Mouse (Mus musculus): ENCODE results near the gene Dop1b.
"Not testable (repeated sequence)": the region's sequence is repeated elsewhere in the genome, so short reads cannot be mapped to it uniquely, and the experiment has no call there.

Dop1b gene

DNA sequence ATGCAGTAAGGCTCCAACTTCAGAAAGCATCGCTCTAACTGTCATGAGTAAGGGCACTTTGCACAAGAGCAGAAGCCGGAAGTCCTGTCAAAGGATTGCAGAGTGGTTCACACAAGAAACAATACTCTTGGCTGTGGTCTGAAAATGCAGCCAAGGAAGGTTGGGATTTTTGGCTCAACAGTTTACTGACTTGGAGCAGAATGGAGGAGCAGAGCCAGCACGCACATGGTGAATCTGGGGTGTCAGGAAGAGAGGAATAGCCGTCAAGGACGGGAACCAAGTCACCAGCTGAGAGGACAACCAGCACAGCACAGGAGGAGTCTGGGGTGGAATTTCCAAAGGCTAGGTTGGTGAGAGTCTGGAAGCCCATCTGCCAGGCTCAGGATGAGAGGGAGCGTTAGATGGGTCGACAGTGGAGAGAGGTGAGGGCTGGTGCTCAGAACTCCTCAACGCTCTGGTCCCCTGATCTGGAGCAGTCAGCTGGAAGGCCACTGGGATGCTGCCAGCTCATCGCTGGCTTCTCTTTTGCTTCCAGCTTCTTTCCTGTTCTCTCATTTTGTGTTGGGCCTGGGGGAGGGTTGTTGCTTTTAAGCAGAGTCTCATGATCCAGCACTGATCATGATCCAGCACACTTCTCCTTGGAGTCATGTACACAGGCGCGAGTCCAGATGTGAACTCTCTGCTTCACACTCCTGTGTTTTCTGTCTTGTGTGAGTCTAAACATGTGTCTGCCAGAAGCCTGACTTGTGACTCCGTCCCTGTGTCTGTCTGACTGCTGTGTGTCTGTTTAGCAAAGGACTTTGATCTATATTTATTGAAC lies 85.5 kb downstream of the Dop1b start:
- no peak for DNase-seq (ENCODE audit: low spot score)

DNA sequence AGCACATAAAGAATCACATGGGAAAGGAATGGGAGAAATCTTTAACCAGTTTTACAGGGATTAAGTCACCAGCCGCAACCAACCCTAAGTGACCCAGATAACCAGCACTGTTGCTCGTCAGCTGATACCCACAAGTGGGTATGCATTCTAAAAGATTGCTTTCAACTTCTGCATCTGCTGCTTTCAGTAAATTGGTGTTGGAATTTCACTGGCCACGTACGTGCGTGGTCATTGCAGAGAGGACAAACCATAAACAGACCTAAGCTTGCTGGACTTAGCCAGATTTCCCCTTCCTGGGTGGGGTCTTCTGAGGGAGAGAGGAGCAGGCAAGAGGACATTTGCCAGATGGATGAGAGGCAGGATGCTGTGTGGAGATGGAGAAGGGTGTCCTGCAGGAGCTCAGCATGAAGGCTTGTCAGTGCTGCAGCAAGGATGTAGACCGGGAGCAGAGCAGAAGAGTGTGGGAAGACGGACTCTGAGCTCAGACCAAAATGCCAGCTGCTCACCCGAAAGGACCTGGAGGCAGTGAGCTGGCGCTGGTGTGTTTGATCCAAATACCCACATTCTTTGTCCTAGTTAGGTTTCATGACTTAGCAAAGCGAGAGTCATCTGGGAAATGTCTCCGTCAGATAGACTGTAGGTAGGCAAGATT lies 86.3 kb downstream of the Dop1b start:
- no peak for DNase-seq (ENCODE audit: low spot score)

DNA sequence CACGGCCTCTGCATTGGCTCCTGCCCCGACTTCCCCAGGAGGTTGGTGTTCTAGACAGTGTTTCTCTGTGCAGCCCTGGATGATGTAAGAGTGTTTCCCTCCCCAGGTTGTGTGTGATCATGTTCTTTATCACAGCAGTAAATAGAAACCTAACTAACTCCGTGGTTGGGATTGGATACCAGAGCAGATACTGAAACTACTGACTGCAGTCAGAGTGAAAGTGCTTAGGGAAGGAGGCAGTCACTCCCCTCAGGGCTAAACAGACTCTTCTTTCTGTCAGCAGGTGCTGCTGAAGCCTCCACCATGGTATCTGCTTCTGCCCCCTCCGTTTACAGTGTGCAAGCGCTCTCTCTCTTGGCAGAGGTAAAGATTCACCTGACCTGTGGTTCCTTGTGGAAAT lies 86.9 kb downstream of the Dop1b start:
- DNase-seq (ENCODE audit: low spot score), result no peak

DNA sequence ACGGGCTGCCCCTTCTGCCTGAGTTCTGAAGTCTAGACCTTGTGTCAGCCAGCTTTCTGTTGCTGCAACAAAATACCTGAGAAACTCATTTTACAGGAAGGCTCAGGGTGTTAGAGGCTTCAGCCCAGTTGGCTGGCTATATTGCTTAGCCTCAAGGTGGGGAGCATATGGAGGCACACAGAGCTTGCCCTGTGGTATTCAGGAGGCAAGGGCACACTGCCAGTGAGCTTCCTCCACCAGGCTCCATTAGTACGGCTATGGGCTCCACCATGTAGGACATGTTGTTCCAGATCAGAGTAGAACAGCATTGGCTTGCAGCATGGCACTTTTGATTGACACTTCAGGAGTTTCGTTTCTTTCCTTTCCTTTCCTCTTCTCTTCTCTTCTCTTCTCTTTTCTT lies 87.4 kb downstream of the Dop1b start:
- DNase-seq (ENCODE audit: low spot score), result no peak

- no peak for DNase-seq (ENCODE audit: low spot score)
Observed at GRCm38 (mm10) chr16:93799936-93800335, 88.2 kb downstream of the Dop1b start.

GRCm38 (mm10) chr16:93807167-93807566 lies 95.5 kb downstream of the Dop1b start:
- DNase-seq (ENCODE audit: low spot score), result no peak

DNA sequence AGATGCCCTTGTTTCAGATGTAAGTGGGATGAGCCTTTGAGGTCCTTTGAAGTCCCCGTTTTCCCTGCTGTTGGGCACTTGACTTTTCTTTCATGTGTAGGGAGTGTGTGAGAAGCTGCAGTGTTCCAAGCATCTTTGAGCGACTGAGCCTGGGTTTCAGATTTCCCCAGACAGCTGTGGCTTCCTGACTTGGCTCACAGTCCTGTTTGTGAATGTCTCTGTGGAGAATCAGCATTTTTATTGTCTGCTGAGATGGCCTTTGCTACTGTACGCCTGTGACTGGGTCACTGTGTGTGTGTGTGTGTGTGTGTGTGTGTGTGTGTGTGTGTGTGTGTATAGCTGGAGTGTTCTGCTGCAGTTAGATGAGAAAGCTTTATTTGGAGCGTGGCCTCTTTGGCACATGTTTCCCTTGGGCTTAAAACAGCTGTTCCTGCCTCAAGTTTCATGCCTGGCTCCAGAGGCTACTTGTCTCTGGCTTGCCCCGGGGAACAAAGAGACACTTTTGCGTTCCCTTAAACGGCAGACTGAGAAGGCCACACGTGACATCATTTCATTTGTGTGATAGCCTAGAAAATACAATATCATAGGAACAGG lies 96.4 kb downstream of the Dop1b start:
- peak; percentile 23 for DNase-seq (ENCODE audit: low spot score)

DNA sequence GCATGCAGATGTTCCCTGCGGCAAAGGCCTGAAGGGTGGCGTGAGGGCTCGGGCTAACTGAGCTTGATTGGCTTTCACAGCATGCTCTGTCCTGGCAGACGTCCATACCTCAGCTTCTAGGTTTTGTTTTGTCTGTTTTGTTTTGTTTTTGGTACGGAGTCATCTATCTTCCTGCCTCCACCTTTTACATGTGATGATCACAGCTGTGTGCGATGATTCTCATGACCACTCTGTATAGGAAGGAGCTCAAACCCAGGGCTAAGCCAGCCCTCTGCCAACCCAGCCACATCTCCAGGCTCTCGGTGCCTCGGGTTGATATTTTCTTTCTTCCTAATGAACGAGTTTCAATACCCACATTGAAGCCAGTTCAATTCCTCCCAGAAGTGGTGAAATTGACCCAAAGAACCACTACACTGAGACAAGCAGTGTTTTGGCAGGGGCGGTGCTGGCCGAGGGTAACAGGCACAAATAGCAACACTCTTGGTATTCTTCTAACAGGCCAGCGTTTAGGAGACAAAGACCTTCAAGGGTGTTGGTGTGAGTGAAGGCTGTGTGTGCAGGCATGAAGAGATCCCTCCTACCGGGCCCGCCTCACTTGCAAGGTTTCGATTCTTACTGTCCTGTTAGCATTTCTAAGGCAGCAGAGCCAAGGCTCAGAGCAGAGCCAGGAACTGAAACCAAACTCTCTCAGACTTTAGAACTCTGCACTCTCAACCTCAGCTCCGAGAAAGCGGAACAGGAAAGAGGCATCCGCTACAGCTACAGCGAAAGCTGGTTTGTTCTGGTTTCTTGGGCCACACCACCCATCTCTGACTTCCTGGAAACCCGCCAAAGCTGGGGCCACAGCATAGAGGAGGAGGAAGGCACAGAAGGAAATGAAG lies 104.4 kb downstream of the Dop1b start:
- peak; percentile 20 for DNase-seq (ENCODE audit: low spot score)

DNA sequence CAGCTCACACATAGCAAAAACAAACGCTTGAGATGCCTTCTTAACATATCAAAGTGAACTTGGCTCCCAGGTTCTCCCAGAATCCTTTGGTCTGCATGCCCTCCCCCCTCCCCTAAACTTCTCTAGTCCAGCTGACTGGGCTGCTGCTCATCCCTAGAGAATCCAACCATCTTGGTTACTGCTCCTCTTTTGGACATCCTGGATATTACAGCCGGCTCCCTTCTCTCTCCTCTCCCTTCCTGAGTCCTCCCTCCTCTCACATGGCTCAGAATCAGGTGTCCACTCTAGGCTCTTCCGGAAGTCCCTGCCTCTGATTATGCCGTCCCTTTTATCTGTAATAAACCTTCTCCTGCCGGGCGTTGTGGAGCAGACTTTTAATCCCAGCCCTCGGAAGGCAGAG lies 105.2 kb downstream of the Dop1b start:
- no peak for DNase-seq (ENCODE audit: low spot score)

DNA sequence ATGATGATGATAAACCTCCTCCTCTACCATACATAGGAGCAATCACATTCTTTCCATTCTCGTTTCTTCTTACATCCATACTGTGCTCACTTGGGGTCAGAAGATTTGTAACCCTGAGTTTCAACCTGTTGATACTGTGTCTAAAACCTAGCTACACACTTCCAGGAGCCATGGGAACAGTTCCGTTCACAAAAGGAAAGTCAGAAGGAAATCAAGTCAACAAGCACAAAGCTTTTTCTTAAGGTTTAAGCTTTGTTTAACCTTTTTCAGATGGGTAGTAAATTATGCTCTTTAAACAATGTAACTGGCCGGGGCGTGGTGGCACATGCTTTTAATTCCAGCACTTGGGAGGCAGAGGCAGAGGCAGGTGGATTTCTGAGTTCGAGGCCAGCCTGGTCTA lies 105.7 kb downstream of the Dop1b start:
- DNase-seq (ENCODE audit: low spot score), result no peak

DNA sequence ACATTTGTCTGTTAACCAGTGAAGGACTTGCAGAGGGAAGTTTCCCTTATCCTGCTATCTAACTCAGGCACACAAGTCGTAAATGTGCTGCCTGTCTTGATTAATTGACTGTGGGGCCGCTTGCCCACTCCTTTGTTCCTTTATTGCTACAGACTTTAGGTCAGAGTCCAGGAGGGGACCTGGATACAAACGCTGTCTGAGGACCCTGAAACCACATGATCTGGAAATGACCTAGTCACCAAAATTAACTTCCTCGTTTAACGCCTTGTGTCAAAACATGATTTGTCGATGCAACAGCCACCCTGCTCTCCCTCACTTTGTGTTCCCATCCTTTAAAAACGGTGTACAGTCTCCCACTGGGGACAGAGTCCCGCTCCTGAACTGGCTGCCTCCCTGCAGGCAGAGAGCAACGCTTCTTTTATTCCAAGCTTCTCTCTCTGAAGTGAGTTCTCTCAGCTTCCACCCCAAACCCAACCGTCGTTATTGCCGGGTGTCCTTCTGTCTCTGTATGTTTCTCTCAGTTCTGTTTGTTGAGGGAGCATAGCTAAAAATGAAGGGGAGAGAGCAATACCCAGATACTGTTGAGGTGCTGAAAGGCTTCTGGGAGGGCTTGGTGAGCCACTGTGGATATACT lies 107.1 kb downstream of the Dop1b start:
- no peak for DNase-seq (ENCODE audit: low spot score)

GRCm38 (mm10) chr16:93819325-93819696 lies 107.6 kb downstream of the Dop1b start:
- no peak for DNase-seq (ENCODE audit: low spot score)

- no peak for DNase-seq (ENCODE audit: low spot score)
Observed at GRCm38 (mm10) chr16:93820040-93820439, 108.3 kb downstream of the Dop1b start.

DNA sequence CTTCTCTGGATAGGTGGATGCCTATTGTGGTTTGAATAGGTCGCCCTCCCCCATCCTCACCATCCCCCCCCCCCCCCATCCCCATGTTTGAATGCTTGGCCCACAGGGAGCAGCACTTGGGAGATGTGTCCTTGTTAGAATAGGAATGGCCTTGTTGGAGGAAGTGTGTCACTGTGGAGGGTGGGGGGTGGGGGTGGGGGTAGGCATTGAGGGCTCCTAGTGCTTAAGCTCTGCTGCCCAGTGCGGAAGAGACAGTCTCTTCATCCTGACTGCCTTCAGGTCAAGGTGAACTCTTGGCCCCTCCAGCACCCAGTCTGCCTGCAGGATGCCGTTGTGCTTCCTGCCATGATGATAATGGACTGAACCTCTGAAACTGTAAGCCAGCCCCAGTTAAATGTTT lies 110.0 kb downstream of the Dop1b start:
- no peak for DNase-seq (ENCODE audit: low spot score)

GRCm38 (mm10) chr16:93822433-93823225 lies 110.9 kb downstream of the Dop1b start:
- not testable (repeated sequence) for DNase-seq (ENCODE audit: low spot score)

DNA sequence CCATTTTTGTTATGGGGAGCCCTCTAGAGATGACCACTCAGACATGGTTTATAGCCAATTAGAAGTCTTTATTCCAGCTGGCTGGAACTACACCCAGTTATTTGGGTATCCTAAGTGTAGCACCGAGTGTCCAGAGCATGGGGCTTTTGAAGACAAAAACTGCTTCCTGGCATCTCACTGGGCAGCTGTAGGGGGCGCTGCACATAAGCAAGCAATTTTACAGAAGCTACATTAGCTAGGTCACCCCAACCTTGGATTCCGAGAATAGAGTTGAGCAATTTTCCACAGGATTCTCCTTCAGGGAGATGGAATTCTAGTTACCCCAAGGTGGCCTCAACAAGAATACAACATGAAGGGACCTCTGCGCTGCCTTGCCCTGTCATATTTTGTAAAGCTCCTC lies 113.1 kb downstream of the Dop1b start:
- no peak for DNase-seq (ENCODE audit: low spot score)

DNA sequence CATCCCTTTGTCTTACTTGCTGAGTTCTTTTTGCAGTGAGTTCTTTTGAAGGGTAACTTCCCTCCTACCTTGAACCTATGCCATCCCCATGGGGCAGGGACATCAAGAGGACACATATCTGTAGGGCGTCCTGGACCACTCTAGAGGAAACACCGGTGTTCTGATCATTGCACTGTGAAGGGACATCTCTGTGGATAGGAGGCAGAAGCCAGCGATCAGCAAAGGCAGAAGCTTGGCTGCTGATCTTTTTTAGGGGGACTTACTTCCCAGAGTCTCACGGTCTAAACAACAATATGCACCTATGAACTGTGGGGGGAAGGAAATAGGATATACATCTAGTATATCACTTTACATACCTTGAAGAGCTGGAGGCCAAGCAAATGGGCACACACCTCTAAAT lies 113.8 kb downstream of the Dop1b start:
- no peak for DNase-seq (ENCODE audit: low spot score)

- no peak for DNase-seq (ENCODE audit: low spot score)
Observed at GRCm38 (mm10) chr16:93826054-93826453, 114.3 kb downstream of the Dop1b start.

DNA sequence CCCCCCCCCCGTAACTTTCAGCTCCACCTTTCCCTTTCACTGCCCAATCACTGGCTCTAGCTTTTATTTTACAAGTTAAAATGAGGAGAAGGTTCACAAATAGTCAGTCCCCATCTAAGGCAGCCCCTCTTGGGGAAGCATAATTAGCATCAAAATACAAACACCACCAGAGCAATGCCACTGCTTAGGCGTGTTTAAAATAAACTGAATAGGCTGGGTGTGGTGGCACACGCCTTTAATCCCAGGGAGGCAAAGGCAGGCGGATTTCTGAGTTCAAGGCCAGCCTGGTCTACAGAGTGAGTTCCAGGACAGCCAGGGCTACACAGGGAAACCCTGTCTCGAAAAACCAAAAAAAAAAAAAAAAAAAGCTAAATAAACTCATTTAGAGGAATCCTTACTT lies 114.8 kb downstream of the Dop1b start:
- not testable (repeated sequence) for DNase-seq (ENCODE audit: low spot score)

DNA sequence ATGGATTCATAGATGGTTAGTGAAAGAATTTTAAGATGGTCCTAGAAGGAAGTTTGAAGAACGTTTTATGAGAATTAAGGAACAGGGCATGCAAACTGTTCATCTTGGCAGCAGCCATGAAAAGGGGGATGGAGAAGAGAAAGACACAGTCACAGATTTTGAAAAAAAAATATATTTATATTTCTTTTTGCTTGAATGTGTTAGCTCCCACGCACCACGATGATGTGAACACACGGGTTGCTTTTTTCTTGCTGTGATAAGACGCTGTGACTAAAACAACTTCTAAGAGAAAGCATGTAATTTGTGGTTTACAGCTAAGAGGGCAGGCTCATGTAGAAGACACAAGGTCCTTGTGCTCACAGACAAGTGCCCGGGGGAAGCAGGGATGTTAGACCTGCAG lies 115.2 kb downstream of the Dop1b start:
- no peak for DNase-seq (ENCODE audit: low spot score)

GRCm38 (mm10) chr16:93829526-93829925 lies 117.8 kb downstream of the Dop1b start:
- DNase-seq (ENCODE audit: low spot score), result no peak

Measured in testis, postnatal 14 days (tissue).